Mouse (Mus musculus) hindbrain, postnatal 0 days (tissue): Measurements from ENCODE around the gene Bloc1s3. TPM values are rescaled to one million over a fixed set of nuclear protein-coding genes. Genes with fewer than 3 reads are reported as not detected.

Source experiments
- ATAC-seq: fragments of 200-750 bp; cut with Nextera tagmentation; 2 replicates; pipeline ENCODE4 v1.8.0; 2017; ENCODE audit warnings: mild to moderate bottlenecking, moderate TSS enrichment, moderate library complexity
- DNase-seq: peaks from one replicate; pipeline ENCODE4 v3.0.0-alpha.2; 2015; ENCODE audit warnings: low spot score
- H3K27ac ChIP-seq: fragments of 300-500 bp; sonication (generic); 2 replicates; pipeline ENCODE4 v1.5.1; 2014; ENCODE audit warnings: mild to moderate bottlenecking
- H3K27me3 ChIP-seq: fragments of 300-500 bp; sonication (generic); 2 replicates; pipeline ENCODE4 v1.6.1; 2014; ENCODE audit warnings: low read length, mixed read lengths; ENCODE audit not compliant: insufficient read depth
- H3K36me3 ChIP-seq: fragments of 300-500 bp; sonication (generic); 2 replicates; pipeline ENCODE4 v1.6.1; 2014; ENCODE audit warnings: low read length, mixed read lengths; ENCODE audit not compliant: insufficient read depth
- H3K4me1 ChIP-seq: fragments of 300-500 bp; sonication (generic); 2 replicates; pipeline ENCODE4 v1.6.1; 2014; ENCODE audit warnings: antibody characterized with exemption, low read length, mixed read lengths; ENCODE audit not compliant: insufficient read depth
- H3K4me2 ChIP-seq: fragments of 300-500 bp; sonication (generic); 2 replicates; pipeline ENCODE4 v1.6.1; 2014; ENCODE audit warnings: low read depth, mild to moderate bottlenecking, low read length, moderate library complexity, mixed read lengths
- H3K4me3 ChIP-seq: fragments of 300-500 bp; sonication (generic); 2 replicates; pipeline ENCODE4 v1.5.1; 2014; ENCODE audit warnings: low read length
- H3K9ac ChIP-seq: fragments of 300-500 bp; sonication (generic); replicated peaks from 2 replicates; pipeline ENCODE4 v1.6.1; 2014; ENCODE audit warnings: mild to moderate bottlenecking, low read length, moderate library complexity, mixed read lengths
- H3K9me3 ChIP-seq: fragments of 300-500 bp; sonication (generic); 2 replicates; pipeline ENCODE4 v1.6.1; 2016; ENCODE audit warnings: low read length, mixed read lengths
- CTCF ChIP-seq: IDR thresholded peaks from 2 replicates; pipeline ENCODE4 v1.5.1; 2016; ENCODE audit warnings: antibody characterized with exemption, control low read depth, low read depth
- WGBS: fragments of 180-500 bp; shearing (Covaris S2); extraction: QIAGEN DNeasy Blood & Tissue Kit; methylation state at CpG from one replicate; pipeline ENCODE4 v1.1.7; 2014; 5-methylcytosine and 5-hydroxymethylcytosine counted together
- polyA plus RNA-seq: library from polyadenylated mRNA; unstranded; fragments of >200 nt; fragmentation: Nextera tagmentation; extraction: Ambion mirVana; gene quantifications from 2 replicates; pipeline ENCODE4 v1.2.1, GENCODE M21; 2015
- total RNA-seq: library from RNA; depleted of rRNA; stranded (reverse); fragments of >200 nt; gene quantifications from 2 replicates; pipeline ENCODE4 v1.2.3, GENCODE M21; 2014

The Bloc1s3 gene
- total and polyA plus RNA-seq, 2 experiments from 2014 or later, result 4.3 to 18.8 TPM

DNA sequence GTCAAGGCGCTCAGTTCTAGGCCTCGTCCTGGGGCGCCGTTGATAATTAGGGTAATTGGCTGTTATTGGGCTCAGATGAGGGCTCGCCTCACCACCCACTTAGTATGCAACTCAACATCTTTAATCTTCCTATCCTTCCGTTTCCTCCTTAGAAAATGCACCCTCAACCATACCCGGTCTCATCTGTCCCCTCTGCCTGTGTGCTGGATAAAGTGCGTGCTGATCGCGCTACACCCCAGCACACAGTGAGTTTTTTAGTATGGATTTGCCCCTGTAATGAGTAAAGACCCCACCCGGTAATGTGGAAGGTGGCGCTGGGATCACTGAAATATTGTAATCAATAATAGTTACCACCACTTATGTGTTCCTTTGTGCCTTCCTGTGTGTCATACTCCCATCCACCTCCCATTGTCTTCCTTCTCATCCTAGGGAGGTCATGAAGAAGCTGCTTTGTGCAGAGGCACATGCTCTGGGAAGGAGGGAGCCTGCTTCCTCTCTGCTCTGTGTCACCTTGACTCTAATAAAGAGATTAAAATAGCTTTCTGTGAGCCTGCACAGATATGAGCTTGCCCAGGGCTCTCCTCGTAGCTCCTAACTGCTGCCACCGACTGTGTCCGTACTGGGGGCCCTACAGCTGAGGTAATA is 879 bp upstream of the Bloc1s3 start:
- Histone ChIP-seq H3K27me3 (no peaks in the 10 kb centered on the region), H3K4me3 (peak overlapping the region; percentile 76), H3K4me1 (peaks cover 11% of the 10 kb centered on the region; the same call in 1 of the 2 replicates), H3K36me3 (no peaks in the 10 kb centered on the region), H3K9ac (peak overlapping the region; percentile 78), H3K4me2 (peak overlapping the region; percentile 88), H3K27ac (peak overlapping the region; percentile 83), H3K9me3 (no peaks in the 10 kb centered on the region)
- 7% methylated on average over 15 of the region's 15 CpGs for WGBS
- no peak for DNase-seq
- no peak for TF ChIP-seq CTCF
- no peak for ATAC-seq

DNA sequence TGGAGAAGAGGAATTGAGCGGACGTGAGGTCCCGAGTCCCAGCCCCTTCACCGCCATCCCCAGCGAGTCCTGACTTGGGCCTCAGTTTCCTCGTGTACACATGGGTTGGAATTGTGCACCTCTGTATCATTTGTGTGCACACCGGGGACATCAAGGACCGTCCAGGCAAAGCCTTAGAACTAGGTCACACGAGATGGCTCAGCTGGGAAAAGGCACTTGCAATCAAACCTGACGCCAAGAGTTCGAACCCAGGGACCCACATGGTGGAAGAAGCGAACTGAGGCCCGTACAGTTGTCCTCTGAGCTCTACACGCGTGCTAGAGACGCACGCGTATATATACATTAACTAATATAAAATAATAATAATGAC is 570 bp downstream of the Bloc1s3 start:
- TF ChIP-seq CTCF, result no peak
- DNase-seq (no peak), ATAC-seq (no peak)
- Histone ChIP-seq H3K4me3 (peak overlapping the region; percentile 76), H3K4me1 (peaks cover 11% of the 10 kb centered on the region; the same call in 1 of the 2 replicates), H3K27ac (peak overlapping the region; percentile 83), H3K9ac (peak overlapping the region; percentile 78), H3K9me3 (no peaks in the 10 kb centered on the region), H3K36me3 (no peaks in the 10 kb centered on the region), H3K4me2 (peak overlapping the region; percentile 88), H3K27me3 (no peaks in the 10 kb centered on the region)
- 4% methylated on average over 18 of the region's 18 CpGs for WGBS

DNA sequence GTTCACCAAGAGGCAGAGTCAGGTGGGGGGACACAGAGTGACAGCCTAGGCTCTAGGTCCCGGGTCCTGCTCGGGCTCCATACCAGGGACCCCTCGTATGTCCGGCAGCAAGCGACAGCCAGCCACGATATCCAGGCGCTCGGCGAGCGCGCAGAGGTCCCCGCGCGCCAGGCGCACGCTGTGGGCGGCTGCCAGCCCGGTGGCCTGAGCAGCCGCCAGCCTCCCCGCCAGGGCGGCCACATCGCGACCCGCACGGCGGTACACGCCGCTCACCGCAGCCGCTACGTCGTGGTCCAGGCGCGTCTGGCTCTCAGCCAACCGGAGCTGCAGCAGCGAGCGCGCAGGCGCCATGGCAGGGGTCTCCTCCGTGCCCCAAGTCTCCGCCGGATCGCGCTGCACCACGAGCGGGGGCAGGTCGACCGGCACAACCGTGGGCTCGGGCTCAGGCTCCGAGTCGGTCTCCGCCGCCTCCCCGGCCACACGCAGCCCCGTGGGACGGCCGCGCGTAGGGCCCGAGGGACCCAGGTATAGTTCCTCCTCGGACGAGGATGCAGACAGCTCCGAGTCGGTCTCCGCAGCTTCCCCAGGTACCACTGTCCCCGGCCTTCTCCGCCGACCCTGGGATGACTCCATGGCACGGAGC is 1.1 kb downstream of the Bloc1s3 start:
- H3K9me3 ChIP-seq, result no peaks in the 10 kb centered on the region
- TF ChIP-seq CTCF, result no peak
- WGBS, result under 1% methylated on average over 70 of the region's 71 CpGs

DNA sequence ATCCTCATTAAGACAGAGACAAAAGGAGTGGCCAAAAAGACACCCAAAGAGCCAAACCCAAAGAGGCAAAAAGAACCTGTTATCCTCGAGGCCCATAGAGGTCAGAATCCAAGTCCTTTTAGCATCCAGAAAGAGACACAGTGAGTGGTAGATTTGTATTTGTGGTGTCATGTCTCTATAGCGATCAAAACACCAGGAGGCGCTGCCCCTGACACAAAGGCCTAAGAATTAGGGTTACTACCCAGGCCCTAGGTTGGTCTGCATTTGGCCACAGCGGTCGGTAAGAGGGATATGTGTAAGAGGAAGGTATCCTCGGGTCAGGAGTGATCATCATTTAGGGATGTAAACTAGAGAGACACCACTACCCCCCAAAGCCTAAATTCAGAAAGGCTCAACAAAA is 1.8 kb downstream of the Bloc1s3 start:
- no peaks in the 10 kb centered on the region for H3K36me3 ChIP-seq
- 23% methylated on average over 6 of the region's 6 CpGs for WGBS
- H3K9ac ChIP-seq, result no peak overlapping the region

More for the DNA sequence above, 1.1 kb downstream of the Bloc1s3 start:
- Histone ChIP-seq H3K4me3 (peak overlapping the region; percentile 76), H3K9ac (peak overlapping the region; percentile 78), H3K4me2 (peak overlapping the region; percentile 88), H3K4me1 (peaks cover 11% of the 10 kb centered on the region; the same call in 1 of the 2 replicates), H3K27me3 (no peaks in the 10 kb centered on the region), H3K36me3 (no peaks in the 10 kb centered on the region), H3K27ac (peak overlapping the region; percentile 83)
- ATAC-seq, result peak; percentile 39
- peak; percentile 90 for DNase-seq

DNA sequence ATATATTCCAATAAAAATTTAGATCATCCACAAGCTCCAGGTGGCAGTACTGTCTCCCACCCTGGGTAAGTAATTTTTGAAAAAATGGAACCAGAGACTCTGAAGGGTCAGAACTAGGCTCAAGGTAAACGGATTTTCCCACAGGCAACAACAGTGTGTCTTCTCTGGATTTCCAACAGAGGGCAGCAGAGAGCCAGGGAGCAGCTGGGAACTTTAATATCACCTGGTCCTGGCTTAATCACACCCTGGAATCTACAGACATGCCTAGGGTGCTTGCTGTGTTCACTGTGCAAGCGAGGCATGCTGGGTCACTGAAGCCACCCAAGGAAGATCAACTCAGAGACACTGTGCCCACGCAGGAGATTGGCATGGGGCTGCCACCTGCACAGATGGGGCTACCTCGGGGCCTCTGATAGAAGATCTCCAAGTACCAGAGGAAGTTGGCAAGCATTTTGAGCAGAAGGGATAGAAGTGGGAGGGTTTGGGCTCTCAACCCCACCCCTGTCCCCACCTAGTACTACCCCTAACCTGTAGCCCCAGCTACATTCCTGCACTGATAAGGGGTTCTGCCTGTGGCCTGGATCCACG is 4.6 kb downstream of the Bloc1s3 start:
- Histone ChIP-seq H3K27ac (no peak overlapping the region), H3K4me1 (0 out of 2 replicates have a peak, but pooled peaks cover 4% of the 10 kb centered on the region), H3K9ac (no peak overlapping the region), H3K27me3 (no peaks in the 10 kb centered on the region), H3K36me3 (no peaks in the 10 kb centered on the region), H3K4me2 (no peak overlapping the region), H3K4me3 (no peak overlapping the region), H3K9me3 (no peaks in the 10 kb centered on the region)
- ATAC-seq (no peak), DNase-seq (peak; percentile 52)
- peak; percentile 90 for TF ChIP-seq CTCF
- 39% methylated on average over 5 of the region's 5 CpGs for WGBS

More for the DNA sequence above, 1.8 kb downstream of the Bloc1s3 start:
- H3K4me1 ChIP-seq, result peaks cover 11% of the 10 kb centered on the region; the same call in 1 of the 2 replicates
- H3K9me3 ChIP-seq, result no peaks in the 10 kb centered on the region
- TF ChIP-seq CTCF, result peak; percentile 28; the same call in 1 of the 2 replicates
- H3K4me2 ChIP-seq, result peak overlapping the region; percentile 88
- DNase-seq (no peak), ATAC-seq (no peak)
- peak overlapping the region; percentile 83; the same call in 1 of the 2 replicates for H3K27ac ChIP-seq
- H3K4me3 ChIP-seq, result no peak overlapping the region
- H3K27me3 ChIP-seq, result no peaks in the 10 kb centered on the region

DNA sequence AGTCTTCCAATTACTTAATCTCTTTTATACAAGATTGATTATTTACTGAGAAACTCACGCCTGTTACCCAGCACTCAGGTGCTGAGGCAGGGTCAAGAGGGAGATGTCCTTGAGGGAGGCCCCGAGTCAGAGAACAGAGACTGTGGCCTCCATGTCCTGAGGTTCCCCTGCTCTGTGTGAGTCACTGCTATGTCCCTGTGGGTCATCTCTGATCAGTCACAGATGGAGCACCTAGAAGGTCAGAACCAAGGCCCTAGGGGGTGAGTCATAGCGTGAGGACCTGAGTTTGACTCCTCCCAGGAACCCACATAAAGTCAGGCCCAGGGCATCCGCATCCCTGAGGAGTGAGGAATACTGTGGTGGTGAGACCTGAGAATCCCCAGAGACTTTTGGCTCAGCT is 6.5 kb downstream of the Bloc1s3 start:
- TF ChIP-seq CTCF, result no peak

More for the DNA sequence above, 6.5 kb downstream of the Bloc1s3 start:
- Histone ChIP-seq H3K9me3 (no peaks in the 10 kb centered on the region), H3K27me3 (no peaks in the 10 kb centered on the region), H3K36me3 (no peaks in the 10 kb centered on the region), H3K4me3 (no peak overlapping the region), H3K9ac (no peak overlapping the region), H3K4me1 (0 out of 2 replicates have a peak, but pooled peaks cover under 1% of the 10 kb centered on the region), H3K27ac (no peak overlapping the region), H3K4me2 (no peak overlapping the region)
- DNase-seq (no peak), ATAC-seq (no peak)
- 79% methylated on average over 4 of the region's 4 CpGs for WGBS
